Mouse (Mus musculus): ENCODE data around the gene Sfxn2.

DNA sequence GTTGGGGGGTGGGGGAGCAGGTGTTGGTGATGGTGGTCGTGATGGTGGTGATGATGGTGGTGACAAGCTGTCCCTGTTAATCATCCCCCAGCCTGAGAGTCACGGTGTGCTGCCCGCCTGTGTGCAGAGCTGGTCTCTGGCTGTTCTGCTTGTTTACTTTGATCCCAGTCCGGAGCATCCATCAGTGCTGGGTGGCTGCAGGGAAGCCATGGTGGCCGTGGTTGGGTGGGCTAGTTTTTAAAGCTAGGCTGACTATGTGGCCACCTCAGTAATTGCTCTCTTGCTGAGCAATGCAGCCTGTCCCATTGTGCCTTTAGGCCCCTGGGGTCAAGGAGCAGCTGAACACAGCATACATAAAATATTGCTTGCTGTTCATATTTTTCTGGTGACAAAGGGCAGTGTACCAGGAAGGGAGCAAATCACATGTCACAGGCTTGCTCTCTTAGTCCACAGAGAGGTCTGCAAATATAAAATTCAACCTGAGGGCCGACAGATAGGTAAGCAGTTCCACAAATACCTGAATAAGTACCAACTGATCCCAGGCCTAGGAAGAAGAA lies 38.5 kb upstream of the Sfxn2 start:
- TF ChIP-seq CTCF (IDR thresholded peaks at IDR 0.05 in 2 of 3, conservative IDR thresholded peaks at IDR 0.05 in 1 of 3; ENCODE audit: control insufficient read depth in 1 of 3, insufficient read depth in 1 of 3, low read depth in 2 of 3, low read length in 3 of 3, poor library complexity in 1 of 3, severe bottlenecking in 1 of 3): no peak
- no peak for TF ChIP-seq POLR2A (IDR thresholded peaks at IDR 0.05; ENCODE audit: control insufficient read depth in 1 of 2, insufficient read depth in 1 of 2, low read depth in 1 of 2, low read length in 2 of 2, poor library complexity in 1 of 2)

All from MEL (cell line).